Mouse (Mus musculus) CD4-positive naive resting alpha-beta T cell, adult 76 days (primary cell): Measurements from ENCODE around the gene Nap1l2. TPM values are rescaled to one million over a fixed set of nuclear protein-coding genes. Genes with fewer than 3 reads are reported as not detected.

ENCODE experiments used
- total RNA-seq: library from RNA; stranded (reverse); gene quantifications from one replicate; pipeline ENCODE4 v1.2.4, GENCODE M21; 2023

Nap1l2 gene
- not detected for total RNA-seq

GRCm38 (mm10) chrX:103186431-103186786, at the start of gene Nap1l2:
Nap1l2 (minus strand) TSS chrX:103186640.

Other genes with a start within 250 kb of the Nap1l2 start
- gene Cdx4, start 134.8 kb upstream of the Nap1l2 start, total RNA-seq = not detected
- 2.1 TPM for gene Chic1, start 169.8 kb upstream of the Nap1l2 start, total RNA-seq
- not detected for gene Tsx, start 227.8 kb upstream of the Nap1l2 start, total RNA-seq
- not detected for gene Gm26992, start 235.4 kb upstream of the Nap1l2 start, total RNA-seq